Mouse (Mus musculus) heart, embryonic 13.5 days (tissue): ENCODE measurements around the gene Kcna6. TPM values are rescaled to one million over a fixed set of nuclear protein-coding genes. Genes with fewer than 3 reads are reported as not detected.

ENCODE experiments used
- ATAC-seq: fragments of 200-750 bp; cut with Nextera tagmentation; 2 replicates; pipeline ENCODE4 v1.8.0; 2017; ENCODE audit warnings: moderate TSS enrichment; ENCODE audit not compliant: insufficient number of reproducible peaks, low FRiP score, low TSS enrichment; ENCODE audit errors: extremely low read depth
- H3K27ac ChIP-seq: fragments of 300-500 bp; sonication (generic); replicated peaks from 2 replicates; pipeline ENCODE4 v1.5.1; 2015; ENCODE audit warnings: moderate library complexity, mild to moderate bottlenecking, inconsistent platforms
- H3K27me3 ChIP-seq: fragments of 300-500 bp; sonication (generic); replicated peaks from 2 replicates; pipeline ENCODE4 v1.6.1; 2015; ENCODE audit warnings: mild to moderate bottlenecking, inconsistent platforms
- H3K36me3 ChIP-seq: fragments of 300-500 bp; sonication (generic); 2 replicates; pipeline ENCODE4 v1.6.1; 2015; ENCODE audit warnings: mild to moderate bottlenecking, inconsistent platforms
- H3K4me1 ChIP-seq: fragments of 300-500 bp; sonication (generic); 2 replicates; pipeline ENCODE4 v1.6.1; 2015; ENCODE audit warnings: inconsistent platforms
- H3K4me2 ChIP-seq: fragments of 300-500 bp; sonication (generic); 2 replicates; pipeline ENCODE4 v1.6.1; 2015; ENCODE audit warnings: inconsistent platforms, mild to moderate bottlenecking, moderate library complexity
- H3K4me3 ChIP-seq: fragments of 300-500 bp; sonication (generic); 2 replicates; pipeline ENCODE4 v1.5.1; 2015; ENCODE audit warnings: moderate library complexity, mild to moderate bottlenecking, inconsistent platforms
- H3K9ac ChIP-seq: fragments of 300-500 bp; sonication (generic); 2 replicates; pipeline ENCODE4 v1.6.1; 2015; ENCODE audit warnings: inconsistent platforms, mild to moderate bottlenecking, moderate library complexity
- H3K9me3 ChIP-seq: fragments of 300-500 bp; sonication (generic); 2 replicates; pipeline ENCODE4 v1.6.1; 2016; ENCODE audit warnings: inconsistent platforms
- WGBS: fragments of 180-500 bp; shearing (Covaris S2); methylation state at CpG from one replicate; pipeline ENCODE4 v1.1.7; 2015; ENCODE audit warnings: mixed read lengths; 5-methylcytosine and 5-hydroxymethylcytosine counted together
- polyA plus RNA-seq: library from polyadenylated mRNA; unstranded; fragments of >200 nt; fragmentation: Nextera tagmentation; extraction: Ambion mirVana; gene quantifications from 2 replicates; pipeline ENCODE4 v1.2.1, GENCODE M21; 2015

Gene Kcna6
- polyA plus RNA-seq, 1 experiment from 2014 or later, result 1.4 TPM

DNA sequence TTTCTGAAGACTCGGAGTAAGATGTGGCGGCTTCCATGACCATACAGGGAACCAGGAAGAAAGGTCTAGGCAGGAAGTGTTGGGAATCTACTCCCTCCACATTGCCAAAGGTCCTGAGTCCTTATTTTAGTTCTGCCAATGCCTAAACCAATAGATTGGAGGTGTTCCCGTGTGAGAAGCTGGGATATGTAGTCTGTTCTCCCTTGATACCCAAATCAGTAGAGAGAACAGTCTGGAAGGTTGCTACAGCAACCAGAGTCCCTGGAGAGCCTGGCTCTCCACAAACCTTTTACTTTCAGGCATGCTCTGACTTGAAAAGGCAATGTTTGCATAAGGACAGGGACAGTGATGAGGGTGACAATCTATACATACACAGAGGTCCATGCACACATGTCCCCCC lies 4.7 kb downstream of the Kcna6 start:
- Histone ChIP-seq H3K27ac (no peak overlapping the region), H3K27me3 (peaks cover 68% of the 10 kb centered on the region), H3K9ac (no peak overlapping the region), H3K9me3 (no peaks in the 10 kb centered on the region), H3K4me2 (no peak overlapping the region), H3K4me1 (peaks cover 18% of the 10 kb centered on the region), H3K36me3 (no peaks in the 10 kb centered on the region), H3K4me3 (no peak overlapping the region)
- no peak for ATAC-seq
- WGBS, result 63% methylated on average over 3 of the region's 3 CpGs

DNA sequence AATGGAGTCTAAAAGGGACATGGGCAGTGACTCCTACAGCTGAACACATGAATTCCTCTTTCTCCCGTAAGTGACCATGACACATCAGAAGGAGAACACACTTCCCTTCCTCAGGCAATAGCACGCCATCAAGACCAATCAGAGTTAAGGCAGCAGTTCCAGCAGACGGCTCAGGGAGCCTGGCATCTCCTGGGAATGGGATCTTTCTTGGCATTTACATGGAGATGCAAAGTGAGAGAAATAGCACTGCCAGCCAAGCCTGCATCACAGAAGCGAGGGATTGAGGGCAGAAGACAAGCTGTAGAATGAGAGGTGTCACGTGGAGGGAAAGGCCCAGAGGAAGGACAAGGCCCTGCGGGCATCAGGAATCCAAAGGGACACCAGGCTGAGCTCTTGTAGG lies 7.8 kb downstream of the Kcna6 start:
- WGBS, result 68% methylated on average over 6 of the region's 6 CpGs
- H3K36me3 ChIP-seq, result no peaks in the 10 kb centered on the region
- H3K4me1 ChIP-seq, result no peaks in the 10 kb centered on the region
- H3K9me3 ChIP-seq, result no peaks in the 10 kb centered on the region
- H3K4me3 ChIP-seq, result no peak overlapping the region
- H3K27me3 ChIP-seq, result peaks cover 47% of the 10 kb centered on the region
- H3K9ac ChIP-seq, result no peak overlapping the region
- no peak overlapping the region for H3K4me2 ChIP-seq
- no peak for ATAC-seq
- H3K27ac ChIP-seq, result no peak overlapping the region

DNA sequence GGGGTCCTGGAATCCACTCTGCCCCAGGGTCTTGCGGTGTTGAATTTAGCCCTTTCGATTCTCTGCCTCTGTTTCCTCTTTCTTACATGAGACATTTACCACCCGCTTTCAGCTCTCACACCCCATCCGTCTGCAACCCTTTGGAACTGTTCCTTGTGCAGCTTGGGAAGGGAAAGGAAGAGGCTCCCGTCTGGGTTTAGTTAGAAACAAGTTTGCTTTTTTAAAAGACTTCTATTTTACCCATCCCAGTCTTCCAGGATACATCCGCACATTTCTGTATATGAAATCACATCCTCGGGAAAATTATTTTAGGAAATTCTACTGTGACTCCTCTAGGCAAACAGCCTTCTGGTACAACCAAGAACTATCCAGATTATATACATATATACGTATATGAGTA lies 11.7 kb downstream of the Kcna6 start:
- H3K4me1 ChIP-seq, result no peaks in the 10 kb centered on the region
- H3K9me3 ChIP-seq, result peaks cover under 1% of the 10 kb centered on the region; the same call in 1 of the 2 replicates
- ATAC-seq, result no peak
- 70% methylated on average over 8 of the region's 8 CpGs for WGBS
- H3K4me3 ChIP-seq, result no peak overlapping the region
- no peaks in the 10 kb centered on the region for H3K36me3 ChIP-seq
- H3K9ac ChIP-seq, result no peak overlapping the region
- peaks cover 12% of the 10 kb centered on the region; the same call in 1 of the 2 replicates for H3K27me3 ChIP-seq
- no peak overlapping the region for H3K27ac ChIP-seq
- no peak overlapping the region for H3K4me2 ChIP-seq

DNA sequence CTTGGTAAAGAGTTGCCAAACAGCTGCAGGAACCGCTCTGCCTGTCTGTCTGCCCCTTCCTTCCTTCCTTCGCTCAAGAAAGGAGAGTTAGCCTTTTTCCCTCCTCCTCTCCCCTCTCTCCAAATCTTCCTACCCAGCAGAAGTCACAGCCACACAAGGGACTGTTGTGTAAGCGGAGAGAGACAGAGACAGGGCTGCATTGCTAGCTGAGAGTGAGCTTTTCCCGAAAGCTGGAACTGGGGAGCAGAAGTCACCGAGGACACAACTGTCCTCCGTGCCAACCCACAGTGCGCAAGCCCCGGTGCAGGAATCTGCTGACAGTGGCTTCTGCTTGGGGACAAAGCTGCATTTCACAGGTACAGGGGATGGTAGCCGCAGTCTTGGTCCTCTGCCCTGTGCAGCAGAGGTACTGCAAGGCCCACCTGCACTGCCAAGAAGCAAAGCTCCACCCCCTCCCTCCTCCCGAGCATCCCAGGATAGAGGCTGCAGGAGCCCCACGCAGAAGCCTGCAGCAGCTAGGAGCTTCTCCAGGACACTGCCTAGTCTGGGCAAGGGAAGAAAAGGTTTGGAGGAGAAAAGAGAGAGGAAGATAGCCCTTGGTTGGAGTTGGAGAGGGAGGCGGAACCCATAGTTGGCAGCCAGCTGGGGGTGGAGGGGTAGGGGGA lies 21.9 kb downstream of the Kcna6 start:
- no peak for ATAC-seq
- Histone ChIP-seq H3K36me3 (no peaks in the 10 kb centered on the region), H3K27me3 (peaks cover 23% of the 10 kb centered on the region), H3K27ac (no peak overlapping the region), H3K4me2 (no peak overlapping the region), H3K9ac (no peak overlapping the region), H3K4me3 (no peak overlapping the region), H3K4me1 (no peaks in the 10 kb centered on the region), H3K9me3 (peaks cover 3% of the 10 kb centered on the region; the same call in 1 of the 2 replicates)
- 66% methylated on average over 12 of the region's 12 CpGs for WGBS

DNA sequence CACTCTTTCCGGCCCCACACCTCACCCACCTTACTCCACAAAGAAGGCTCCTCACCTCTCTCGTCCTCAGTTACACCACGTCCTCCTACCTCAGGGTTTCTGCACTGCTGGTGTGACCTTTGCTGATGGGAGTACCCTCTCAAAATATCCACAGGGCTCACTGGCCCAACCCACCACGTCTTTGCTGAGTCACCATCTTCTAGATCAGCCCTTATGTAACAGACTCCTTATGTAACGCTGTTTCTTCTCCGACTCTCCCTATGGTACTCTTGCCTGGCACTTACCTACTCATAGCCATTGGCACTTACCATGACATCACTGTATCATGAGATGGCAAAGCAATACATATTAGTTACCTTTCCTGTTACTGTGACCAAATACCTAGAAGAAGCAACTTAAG lies 27.9 kb downstream of the Kcna6 start:
- H3K9me3 ChIP-seq, result no peaks in the 10 kb centered on the region
- H3K36me3 ChIP-seq, result no peaks in the 10 kb centered on the region
- peaks cover 18% of the 10 kb centered on the region for H3K27me3 ChIP-seq
- H3K4me2 ChIP-seq, result no peak overlapping the region
- H3K27ac ChIP-seq, result no peak overlapping the region
- WGBS, result 73% methylated on average over 6 of the region's 6 CpGs
- no peak for ATAC-seq
- H3K9ac ChIP-seq, result no peak overlapping the region
- H3K4me1 ChIP-seq, result no peaks in the 10 kb centered on the region
- no peak overlapping the region for H3K4me3 ChIP-seq

DNA sequence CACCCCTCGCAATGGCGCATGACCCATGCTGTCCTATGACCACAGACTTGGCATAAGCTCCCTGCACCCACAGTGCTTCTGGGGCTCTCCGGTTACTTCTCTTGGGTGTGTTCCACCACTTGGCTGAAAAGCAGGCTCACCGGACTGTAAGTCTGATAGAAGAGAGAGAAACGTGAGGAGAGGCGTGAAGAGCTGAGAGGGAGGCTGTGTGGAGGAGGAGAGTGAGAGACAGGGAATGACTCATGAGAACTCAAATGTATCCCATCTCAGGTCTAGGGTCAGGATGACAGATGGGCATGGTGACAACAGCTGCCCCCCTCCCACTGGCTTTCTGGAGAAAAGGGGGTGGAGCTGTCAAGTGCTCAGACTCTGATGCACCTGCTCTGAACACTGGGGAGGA lies 34.5 kb downstream of the Kcna6 start:
- Histone ChIP-seq H3K4me3 (no peak overlapping the region), H3K27ac (no peak overlapping the region), H3K4me1 (no peaks in the 10 kb centered on the region), H3K9me3 (no peaks in the 10 kb centered on the region), H3K27me3 (peaks cover 73% of the 10 kb centered on the region), H3K4me2 (no peak overlapping the region), H3K9ac (no peak overlapping the region), H3K36me3 (no peaks in the 10 kb centered on the region)
- no peak for ATAC-seq
- WGBS, result 46% methylated on average over 6 of the region's 6 CpGs

DNA sequence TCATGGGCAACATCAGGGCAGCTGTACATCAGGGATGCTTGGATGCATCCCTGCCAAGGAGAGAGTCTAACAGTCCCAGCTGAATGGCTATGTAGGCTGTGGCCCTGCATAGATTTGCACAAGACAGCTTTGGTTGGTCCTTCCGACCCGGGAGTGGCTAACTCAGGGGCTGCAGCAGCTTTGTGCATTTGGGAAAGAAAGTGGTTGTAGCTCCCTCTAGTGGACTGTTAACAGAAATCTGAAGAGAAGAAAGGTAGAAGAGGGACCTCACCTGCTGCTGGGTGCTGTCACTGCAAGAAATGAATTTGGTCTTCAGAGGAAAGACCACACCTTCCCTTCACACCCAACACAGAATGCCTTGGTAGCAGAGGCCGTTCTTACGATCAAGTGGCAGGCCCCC lies 36.0 kb downstream of the Kcna6 start:
- no peak; the same call in 1 of the 2 replicates for ATAC-seq

DNA sequence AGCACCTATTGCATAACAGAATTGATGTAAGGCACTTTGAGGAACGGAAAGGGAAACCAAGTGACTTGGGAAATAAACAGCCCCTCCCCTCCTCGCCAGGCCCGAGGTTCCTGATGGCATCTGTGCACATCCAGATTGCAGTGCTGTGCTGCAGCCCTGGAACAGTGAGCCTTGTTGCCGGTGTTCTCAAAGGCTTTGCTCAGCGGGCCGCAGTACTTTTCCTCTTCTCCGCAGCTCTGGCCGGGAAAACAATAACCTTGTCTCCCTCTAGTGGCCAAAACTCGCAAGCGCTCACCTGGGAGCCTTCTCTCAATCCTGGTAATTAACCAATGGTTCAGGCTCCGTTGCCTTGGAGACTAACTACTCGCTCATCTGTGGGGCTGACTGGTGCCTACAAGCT lies 38.4 kb downstream of the Kcna6 start:
- H3K4me1 ChIP-seq, result peaks cover 9% of the 10 kb centered on the region; the same call in 1 of the 2 replicates

More for the DNA sequence above, 36.0 kb downstream of the Kcna6 start:
- Histone ChIP-seq H3K9me3 (no peaks in the 10 kb centered on the region), H3K4me2 (no peak overlapping the region), H3K27ac (no peak overlapping the region), H3K9ac (no peak overlapping the region), H3K4me3 (no peak overlapping the region), H3K36me3 (no peaks in the 10 kb centered on the region), H3K27me3 (peaks cover 83% of the 10 kb centered on the region), H3K4me1 (peaks cover 7% of the 10 kb centered on the region; the same call in 1 of the 2 replicates)
- WGBS, result 26% methylated on average over 4 of the region's 4 CpGs

DNA sequence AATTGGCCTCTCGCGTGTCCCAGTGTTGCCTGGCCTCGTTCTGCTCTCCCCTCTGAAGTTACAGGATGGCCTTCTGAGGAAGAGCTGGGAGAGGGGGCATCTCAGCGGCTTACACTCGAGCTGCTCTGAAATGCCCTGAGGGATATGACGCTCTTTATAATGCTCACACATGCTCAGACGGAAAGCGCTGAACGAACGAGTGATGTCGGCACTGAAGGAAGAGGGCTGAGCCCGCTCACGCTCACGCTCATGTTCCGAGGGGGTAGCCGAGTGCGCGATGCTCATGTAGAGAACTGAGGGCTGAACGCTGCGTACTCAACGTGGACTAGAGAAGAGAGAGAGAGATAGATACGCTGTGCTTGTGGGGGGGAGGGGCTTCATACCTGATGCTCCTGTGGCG lies 39.3 kb downstream of the Kcna6 start:
- Histone ChIP-seq H3K4me1 (peaks cover 9% of the 10 kb centered on the region; the same call in 1 of the 2 replicates), H3K27me3 (peaks cover 73% of the 10 kb centered on the region), H3K9ac (no peak overlapping the region), H3K4me3 (no peak overlapping the region), H3K36me3 (no peaks in the 10 kb centered on the region), H3K4me2 (no peak overlapping the region), H3K27ac (no peak overlapping the region), H3K9me3 (no peaks in the 10 kb centered on the region)
- 67% methylated on average over 23 of the region's 23 CpGs for WGBS
- ATAC-seq, result no peak

More for the DNA sequence above, 38.4 kb downstream of the Kcna6 start:
- H3K4me2 ChIP-seq, result peak overlapping the region; percentile 51
- peaks cover 73% of the 10 kb centered on the region for H3K27me3 ChIP-seq
- H3K9me3 ChIP-seq, result no peaks in the 10 kb centered on the region
- 0 out of 2 replicates have a peak overlapping the region, but pooled peaks have one; percentile 53 for H3K9ac ChIP-seq
- no peak overlapping the region for H3K27ac ChIP-seq
- no peaks in the 10 kb centered on the region for H3K36me3 ChIP-seq
- no peak for ATAC-seq
- 0 out of 2 replicates have a peak overlapping the region, but pooled peaks have one; percentile 16 for H3K4me3 ChIP-seq
- WGBS, result 4% methylated on average over 12 of the region's 12 CpGs

DNA sequence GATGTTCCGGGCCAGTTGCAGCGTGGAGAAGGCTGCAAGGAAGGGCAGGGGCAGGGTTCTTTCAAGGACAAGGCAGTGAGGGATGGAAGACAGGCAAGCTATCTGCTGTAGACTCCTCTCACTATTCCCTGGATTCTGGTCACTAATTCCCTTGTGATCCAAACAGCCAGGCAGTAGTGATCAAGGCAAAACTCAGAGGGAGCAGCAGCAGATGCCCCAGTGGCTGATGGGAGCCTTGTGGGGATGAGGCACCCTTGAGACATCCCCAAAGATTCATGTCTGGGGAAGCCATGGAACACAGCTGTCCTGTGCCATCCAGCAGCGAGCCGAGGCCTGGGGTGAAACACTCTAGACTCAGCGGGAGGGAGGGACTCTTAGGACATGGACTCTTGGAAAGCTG lies 40.5 kb downstream of the Kcna6 start:
- ATAC-seq, result no peak
- peaks cover 71% of the 10 kb centered on the region for H3K27me3 ChIP-seq

DNA sequence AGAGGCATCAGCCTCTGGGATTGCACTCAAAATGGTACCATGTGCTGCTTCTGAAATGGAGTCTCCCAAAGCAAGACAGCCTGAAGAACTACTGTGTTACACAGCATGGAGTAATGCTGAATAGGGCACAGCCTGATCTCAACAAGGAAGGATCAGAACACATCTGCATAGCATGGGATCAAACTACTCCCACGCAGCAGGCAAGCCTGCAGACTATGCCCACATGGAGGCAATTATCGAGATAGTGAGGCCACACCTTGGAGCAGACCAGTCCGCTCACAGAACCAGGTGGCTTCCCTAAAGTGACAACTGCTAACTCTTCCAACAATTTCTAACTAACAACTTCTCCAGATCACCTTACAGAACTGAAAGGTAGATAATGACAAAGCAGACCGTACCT lies 53.4 kb downstream of the Kcna6 start:
- no peaks in the 10 kb centered on the region for H3K36me3 ChIP-seq
- no peak overlapping the region for H3K4me2 ChIP-seq
- H3K9ac ChIP-seq, result no peak overlapping the region
- no peak overlapping the region for H3K27ac ChIP-seq
- no peaks in the 10 kb centered on the region for H3K4me1 ChIP-seq
- 71% methylated on average over 4 of the region's 4 CpGs for WGBS
- no peak for ATAC-seq
- no peaks in the 10 kb centered on the region for H3K9me3 ChIP-seq
- no peaks in the 10 kb centered on the region for H3K27me3 ChIP-seq
- no peak overlapping the region for H3K4me3 ChIP-seq

More for the DNA sequence above, 40.5 kb downstream of the Kcna6 start:
- WGBS, result 59% methylated on average over 5 of the region's 5 CpGs
- no peak overlapping the region for H3K4me2 ChIP-seq
- no peak overlapping the region for H3K4me3 ChIP-seq
- H3K27ac ChIP-seq, result no peak overlapping the region
- H3K9ac ChIP-seq, result no peak overlapping the region
- no peaks in the 10 kb centered on the region for H3K36me3 ChIP-seq
- peaks cover 9% of the 10 kb centered on the region; the same call in 1 of the 2 replicates for H3K4me1 ChIP-seq
- H3K9me3 ChIP-seq, result no peaks in the 10 kb centered on the region

DNA sequence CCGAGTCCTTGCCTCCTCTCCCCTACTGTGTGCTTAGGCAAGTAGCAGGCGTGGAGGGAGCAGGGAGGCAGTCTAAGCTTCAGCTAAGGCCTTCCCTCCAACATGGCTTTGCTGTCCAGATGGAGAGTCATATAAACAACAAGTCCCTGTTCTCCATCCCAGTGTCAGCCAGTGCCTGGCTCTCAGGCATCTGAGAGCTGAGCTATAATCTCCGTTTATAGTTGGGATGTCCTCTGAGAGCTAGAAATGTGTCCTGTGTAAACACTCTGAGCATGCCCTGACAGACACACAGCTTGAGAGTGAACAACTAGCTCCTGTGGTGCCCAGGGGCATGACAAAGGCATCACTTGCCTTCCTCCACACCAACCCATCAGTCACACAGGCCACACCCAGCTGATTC lies 55.3 kb downstream of the Kcna6 start:
- H3K27ac ChIP-seq, result no peak overlapping the region
- H3K9ac ChIP-seq, result no peak overlapping the region
- H3K4me3 ChIP-seq, result no peak overlapping the region
- H3K4me2 ChIP-seq, result no peak overlapping the region
- no peaks in the 10 kb centered on the region for H3K36me3 ChIP-seq
- H3K9me3 ChIP-seq, result no peaks in the 10 kb centered on the region
- WGBS, result 52% methylated on average over 3 of the region's 3 CpGs
- no peaks in the 10 kb centered on the region for H3K27me3 ChIP-seq
- H3K4me1 ChIP-seq, result no peaks in the 10 kb centered on the region
- no peak for ATAC-seq
